Mouse (Mus musculus): Measurements from ENCODE around the gene Olfr140.

Gene Olfr140

GRCm38 (mm10) chr2:90063494-90063893 lies at the start of gene Olfr140:
Olfr140 (minus strand) TSS chr2:90063594.
- DNase-seq: no peak

GRCm38 (mm10) chr2:90070065-90070464 lies 6.7 kb upstream of the Olfr140 start:
- no peak for DNase-seq

GRCm38 (mm10) chr2:90035037-90035436 lies 28.4 kb downstream of the Olfr140 start, which contains the start of gene Olfr1265:
Olfr1265 (plus strand) TSS chr2:90035337.
- no peak for DNase-seq

- DNase-seq: no peak
Observed at GRCm38 (mm10) chr2:90025477-90025876, 37.9 kb downstream of the Olfr140 start, which contains the start of gene Olfr1264. Olfr1264 (minus strand) TSS chr2:90025577.

- no peak for DNase-seq
Observed at GRCm38 (mm10) chr2:90011831-90012230, 51.6 kb downstream of the Olfr140 start, which contains the start of gene Olfr1263. Olfr1263 (plus strand) TSS chr2:90012131.

DNA sequence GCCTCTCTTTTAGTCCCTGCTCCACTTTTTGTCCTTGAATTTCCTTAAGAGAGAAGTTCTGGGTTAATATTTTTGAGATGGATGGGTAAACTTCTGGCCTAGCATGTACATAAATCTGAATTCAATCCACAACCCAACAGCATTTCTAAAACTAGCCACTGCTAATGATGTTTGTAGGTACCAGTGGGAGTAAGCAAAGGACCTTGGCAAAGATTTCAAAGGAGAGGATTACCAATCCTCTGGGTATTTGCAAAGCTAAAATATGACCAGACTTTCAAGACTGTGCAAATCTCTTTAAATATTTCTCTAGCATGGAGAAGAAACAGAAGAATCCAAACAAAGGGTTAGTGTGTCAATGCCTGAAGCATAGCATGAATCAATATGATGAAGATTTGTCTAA lies 63.5 kb downstream of the Olfr140 start, which contains the start of gene Olfr1262:
Olfr1262 (plus strand) TSS at position 301 of the 400 bp plus-strand sequence.
- no peak for DNase-seq
